24 mouse cellular contexts compared by ENCODE assay signal in the genomic region with DNA sequence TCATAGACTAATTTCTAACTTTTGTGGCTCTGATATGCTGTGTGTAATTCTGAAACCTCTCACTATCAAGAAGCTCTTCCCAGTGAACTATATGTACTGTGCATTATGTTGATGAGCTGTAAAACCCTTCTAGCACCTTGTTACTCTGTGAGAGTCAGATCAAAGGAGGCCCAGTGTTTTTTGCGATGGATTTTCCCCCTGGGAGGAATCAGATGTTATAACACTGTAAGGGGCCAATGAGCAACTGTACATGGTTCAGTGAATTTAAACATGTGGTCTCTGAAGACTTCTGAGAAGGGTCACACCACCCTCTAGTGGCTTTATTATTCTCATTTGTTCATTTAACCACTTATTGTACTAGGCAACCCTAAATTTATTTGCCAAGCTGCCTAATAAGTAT. TPM values are rescaled to one million over a fixed set of nuclear protein-coding genes. Genes with fewer than 3 reads are reported as not detected.
DNase-seq lines count a peak whose midpoint lies in the region; ATAC-seq and TF ChIP-seq lines count a peak whose summit lies in the region.
"Had no signal": no experiment of that assay in that cellular context is flagged by ENCODE, and none has a peak within 500 bp of the region (broad histone marks: within the 10 kb centered on the region; RNA-seq: fewer than 3 reads in every experiment).

No protein-coding gene starts in this region.

- H3K4me2 ChIP-seq in kidney, postnatal 0 days (ENCODE audit: low read length): no peak overlapping the region
- H3K4me2 ChIP-seq: hindbrain, embryonic 13.5 days; stomach, embryonic 15.5 days had no signal

- H3K36me3 ChIP-seq in kidney, postnatal 0 days (ENCODE audit: insufficient read depth, low read length): no peaks in the 10 kb centered on the region
- H3K36me3 ChIP-seq: hindbrain, embryonic 13.5 days; limb, embryonic 10.5 days; stomach, embryonic 15.5 days had no signal

- no peak overlapping the region for H3K4me3 ChIP-seq in kidney, postnatal 0 days (replicated peaks; ENCODE audit: low read depth, low read length)
- H3K4me3 ChIP-seq: hindbrain, embryonic 13.5 days; limb, embryonic 10.5 days; stomach, embryonic 15.5 days had no signal

- no peaks in the 10 kb centered on the region for H3K9me3 ChIP-seq in kidney, postnatal 0 days (replicated peaks; ENCODE audit: low read length)
- H3K9me3 ChIP-seq: hindbrain, embryonic 13.5 days; limb, embryonic 10.5 days; stomach, embryonic 15.5 days had no signal

- intact Hi-C loops in left cerebral cortex, postnatal 14 days (cut with DNase I): no loop called here

- H3K4me1 ChIP-seq in kidney, postnatal 0 days (replicated peaks; ENCODE audit: insufficient read depth, low read length): no peaks in the 10 kb centered on the region
- H3K4me1 ChIP-seq: hindbrain, embryonic 13.5 days; limb, embryonic 10.5 days; stomach, embryonic 15.5 days had no signal

- DNase-seq in embryo, embryonic 10.5 days (ENCODE audit: low spot score): peak; percentile 15
- no peak for DNase-seq in embryo, embryonic 10 days (ENCODE audit: low spot score)
- DNase-seq in kidney, postnatal 0 days (ENCODE audit: low spot score): peak; percentile 27
- no peak for DNase-seq in kidney, postnatal 14 days
- DNase-seq in 3T3-L1 (ENCODE audit: low read depth, low spot score): peak; percentile 3
- peak; percentile 1 for DNase-seq in brain, embryonic 14.5 days (ENCODE audit: low read depth)
- no peak for DNase-seq in testis, postnatal 14 days (ENCODE audit: low spot score)
- DNase-seq in left cerebral cortex, postnatal 14 days (ENCODE audit: low spot score in 2 of 2): no peak
- DNase-seq: cerebellum, adult 11-12 months; heart, adult 11 months; kidney, postnatal 36 days; right cerebral cortex, postnatal 14 days; thymus, postnatal 25 days had no signal

- TF ChIP-seq CTCF in kidney, postnatal 0 days (IDR thresholded peaks at IDR 0.05; ENCODE audit: low read depth): peak; percentile 58
- TF ChIP-seq CTCF in brain, embryonic 14.5 days (IDR thresholded peaks at IDR 0.05; ENCODE audit: borderline replicate concordance, extremely low read depth, insufficient read depth, insufficient read length): no peak

- TF ChIP-seq POLR2A in brain, embryonic 14.5 days (IDR thresholded peaks at IDR 0.05; ENCODE audit: borderline replicate concordance, extremely low read depth, insufficient read depth, insufficient read length, poor library complexity, severe bottlenecking): no peak

- H3K27ac ChIP-seq in kidney, postnatal 0 days: no peak overlapping the region
- H3K27ac ChIP-seq: hindbrain, embryonic 13.5 days; limb, embryonic 10.5 days; stomach, embryonic 15.5 days had no signal

- no peaks in the 10 kb centered on the region for H3K27me3 ChIP-seq in kidney, postnatal 0 days (ENCODE audit: insufficient read depth, low read length)
- H3K27me3 ChIP-seq: hindbrain, embryonic 13.5 days; stomach, embryonic 15.5 days had no signal

- peak; percentile 61; the same call in 1 of the 2 replicates for ATAC-seq in kidney, postnatal 0 days (replicated peaks; ENCODE audit: low FRiP score, low read depth)

- WGBS in kidney, postnatal 0 days: 19% methylated on average over 1 of the region's 1 CpGs

- H3K9ac ChIP-seq in kidney, postnatal 0 days (ENCODE audit: low read depth, low read length): no peak overlapping the region
- H3K9ac ChIP-seq: hindbrain, embryonic 13.5 days; stomach, embryonic 15.5 days had no signal

RNA-seq across cellular contexts. Expression of a gene that starts 50.6 kb away (rescaled TPM):
- polyA plus RNA-seq in kidney, postnatal 0 days (2015; fragmentation: Nextera tagmentation; extraction: Ambion mirVana): not detected in 2 replicates
- not detected in 2 replicates for polyA plus RNA-seq in brain, embryonic 14.5 days (2012; rRNA removed)
- total RNA-seq in left cerebral cortex, postnatal 14 days (2021): not detected
- total RNA-seq: adrenal gland, postnatal 4 days; ES-E14; layer of hippocampus, postnatal 25 days; megakaryocyte progenitor cell, adult 5-6 weeks had no signal
- polyA plus RNA-seq: cortical plate, adult 2 months; frontal cortex, adult 2 months; heart, embryonic 16.5 days; hindbrain, embryonic 13.5 days; limb, embryonic 10.5 days; liver, embryonic 16.5 days; stomach, embryonic 15.5 days had no signal

Comparison
In these comparisons a context has a peak if more than half of its experiments do, and no peak if none do; other contexts are left out.
1. DNase-seq: peak in embryo, embryonic 10.5 days (single experiment), kidney, postnatal 0 days (single experiment), 3T3-L1 (single experiment) and brain, embryonic 14.5 days (single experiment); none in embryo, embryonic 10 days (single experiment), kidney, postnatal 14 days (single experiment), testis, postnatal 14 days (single experiment) and left cerebral cortex, postnatal 14 days (0 of 2).